Mouse (Mus musculus): Measurements from ENCODE around the gene Akap17b. TPM values are rescaled to one million over a fixed set of nuclear protein-coding genes. Genes with fewer than 3 reads are reported as not detected.
A peak's percentile ranks its signal among the peaks of the same experiment; 100 is the strongest.

Gene Akap17b
- polyA plus RNA-seq, 1 experiment from 2014 or later: 6.1 TPM

DNA sequence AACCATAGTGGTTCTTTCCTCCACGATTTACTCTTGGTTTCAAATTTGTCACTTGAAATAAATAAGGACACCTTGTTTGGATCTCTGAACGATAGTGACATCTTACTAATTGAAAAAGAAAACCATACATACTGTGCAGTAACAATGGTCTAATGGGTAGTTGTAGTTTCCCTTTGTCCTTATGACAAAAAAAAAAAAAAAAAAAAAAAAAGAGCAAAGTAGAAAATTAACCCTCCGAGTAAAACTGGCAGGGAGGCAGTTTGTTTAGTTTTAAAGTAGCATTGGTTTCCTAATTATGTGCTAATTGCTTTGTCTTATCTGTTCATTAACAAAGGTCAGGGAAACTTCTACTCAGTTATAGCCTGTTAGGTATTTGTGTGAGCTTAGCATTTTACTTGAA, 83.1 kb downstream of the Akap17b start:
- no peak for ATAC-seq (ENCODE audit: low FRiP score, low read depth)
- Histone ChIP-seq H3K9ac (no peak overlapping the region), H3K4me1 (replicated peaks) (no peaks in the 10 kb centered on the region), H3K4me2 (no peak overlapping the region), H3K27ac (replicated peaks) (no peak overlapping the region), H3K9me3 (no peaks in the 10 kb centered on the region), H3K27me3 (no peaks in the 10 kb centered on the region), H3K4me3 (no peak overlapping the region), H3K36me3 (no peaks in the 10 kb centered on the region)
- 22% methylated on average over 3 of the region's 3 CpGs for WGBS

DNA sequence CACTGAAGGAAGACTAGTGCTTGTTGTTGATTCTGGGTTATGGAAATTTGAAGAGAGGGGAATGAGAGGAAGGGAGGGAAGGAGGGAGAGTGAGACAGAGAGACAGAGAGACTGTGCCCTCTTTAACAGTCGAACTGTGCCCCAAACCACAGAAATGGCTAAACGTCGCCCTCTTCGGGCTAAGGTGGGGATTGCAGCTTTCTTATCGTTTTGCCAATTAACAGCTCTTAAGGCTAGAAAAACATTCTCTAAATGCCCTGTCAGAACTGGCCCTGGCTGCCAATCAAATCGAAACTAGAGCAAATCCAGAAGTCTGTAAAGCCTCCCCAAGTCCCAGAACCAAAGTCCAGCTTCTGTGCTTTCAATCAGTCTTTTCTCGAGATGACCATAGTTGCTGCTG, 83.5 kb downstream of the Akap17b start:
- no peak overlapping the region for H3K4me3 ChIP-seq
- no peaks in the 10 kb centered on the region for H3K4me1 ChIP-seq (replicated peaks)
- H3K9ac ChIP-seq: no peak overlapping the region
- ATAC-seq (ENCODE audit: low FRiP score, low read depth): no peak
- no peak overlapping the region for H3K27ac ChIP-seq (replicated peaks)
- H3K27me3 ChIP-seq: no peaks in the 10 kb centered on the region
- WGBS: 18% methylated on average over 7 of the region's 7 CpGs
- 0 out of 2 replicates have a peak overlapping the region, but pooled peaks have one; percentile 24 for H3K4me2 ChIP-seq
- no peaks in the 10 kb centered on the region for H3K9me3 ChIP-seq
- H3K36me3 ChIP-seq: no peaks in the 10 kb centered on the region

DNA sequence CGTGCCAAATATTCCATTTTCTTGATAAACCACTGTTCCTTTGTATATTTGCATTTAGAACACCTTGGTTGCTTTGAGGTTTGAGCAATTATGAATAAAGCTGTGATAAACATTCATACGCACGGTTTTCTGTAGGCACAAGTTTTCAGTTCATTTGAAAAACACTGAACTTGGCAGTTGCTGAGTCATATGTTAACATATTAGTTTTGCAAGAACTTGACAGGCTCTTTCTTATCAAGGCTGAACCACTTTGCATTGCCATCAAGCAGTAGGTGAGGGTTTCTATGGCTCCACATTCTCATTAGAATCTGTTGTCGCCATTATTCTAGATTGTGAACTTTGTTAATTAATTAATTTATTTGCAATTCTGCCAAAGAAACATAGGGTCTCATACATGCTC, 85.0 kb downstream of the Akap17b start:
- Histone ChIP-seq H3K9me3 (no peaks in the 10 kb centered on the region), H3K4me2 (no peak overlapping the region), H3K9ac (no peak overlapping the region), H3K27me3 (no peaks in the 10 kb centered on the region), H3K4me1 (replicated peaks) (no peaks in the 10 kb centered on the region), H3K27ac (replicated peaks) (no peak overlapping the region), H3K4me3 (no peak overlapping the region), H3K36me3 (no peaks in the 10 kb centered on the region)
- no peak for ATAC-seq (ENCODE audit: low FRiP score, low read depth)
- WGBS: 84% methylated on average over 4 of the region's 4 CpGs

Other genes with a start within 250 kb of the Akap17b start
- not detected in 2 replicates for gene Gm6268, start 244.1 kb downstream of the Akap17b start, polyA plus RNA-seq (2015; fragmentation: Nextera tagmentation; extraction: Ambion mirVana)
- gene Gm14569, start 153.6 kb downstream of the Akap17b start, polyA plus RNA-seq (2015; fragmentation: Nextera tagmentation; extraction: Ambion mirVana): 0.05 TPM in 1 of 2 replicates, not detected in the other
- gene Pgrmc1, start 47.2 kb downstream of the Akap17b start, polyA plus RNA-seq (2015; fragmentation: Nextera tagmentation; extraction: Ambion mirVana): 607 and 612 TPM in 2 replicates
- gene Slc25a43, start 98.3 kb upstream of the Akap17b start, polyA plus RNA-seq (2015; fragmentation: Nextera tagmentation; extraction: Ambion mirVana): 0.44 and 1.3 TPM in 2 replicates
- 506 and 575 TPM in 2 replicates for gene Slc25a5, start 150.3 kb upstream of the Akap17b start, polyA plus RNA-seq (2015; fragmentation: Nextera tagmentation; extraction: Ambion mirVana)
- 115 and 119 TPM in 2 replicates for gene Ube2a, start 228.5 kb upstream of the Akap17b start, polyA plus RNA-seq (2015; fragmentation: Nextera tagmentation; extraction: Ambion mirVana)
- 21.6 and 22.8 TPM in 2 replicates for gene C330007P06Rik, start 228.7 kb upstream of the Akap17b start, polyA plus RNA-seq (2015; fragmentation: Nextera tagmentation; extraction: Ambion mirVana)

All from hindbrain, embryonic 15.5 days (tissue).